Mouse (Mus musculus): ENCODE results near the gene Fbxo24. TPM values are rescaled to one million over a fixed set of nuclear protein-coding genes. Genes with fewer than 3 reads are reported as not detected.
"Not testable (repeated sequence)": the region's sequence is repeated elsewhere in the genome, so short reads cannot be mapped to it uniquely, and the experiment has no call there.

The Fbxo24 gene
- total RNA-seq, 2 experiments from 2014 or later = not detected

DNA sequence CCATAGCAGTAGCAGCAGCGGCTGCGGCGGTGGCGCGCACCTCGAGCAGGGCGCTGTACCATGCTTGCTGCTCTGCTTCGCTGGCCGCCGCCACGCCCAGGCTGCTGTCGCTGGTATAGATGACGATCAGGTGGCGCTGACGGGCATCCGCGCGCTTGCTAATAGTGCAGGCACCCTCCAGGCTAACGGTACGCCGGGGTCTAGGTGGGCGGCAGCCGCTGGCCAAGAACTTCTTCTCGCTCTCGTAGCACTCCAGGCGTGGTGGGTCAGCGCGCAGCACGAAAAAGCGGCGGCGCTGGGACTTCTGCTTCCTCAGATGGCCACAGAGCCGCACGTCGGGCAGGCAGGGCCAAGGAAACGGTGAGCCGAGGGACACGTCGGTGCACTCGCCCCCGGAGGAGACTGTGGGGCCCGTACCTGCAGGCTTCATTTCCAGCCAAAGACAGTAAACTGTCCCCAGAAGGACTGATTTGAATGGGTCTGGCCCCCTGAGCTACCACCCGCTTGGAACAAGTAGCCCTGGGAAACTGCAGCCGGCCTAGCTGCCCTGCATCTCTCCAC, 16.4 kb upstream of the Fbxo24 start:
- ATAC-seq (replicated peaks; ENCODE audit: poor library complexity, severe bottlenecking) = peak; percentile 54

- ATAC-seq (replicated peaks; ENCODE audit: poor library complexity, severe bottlenecking) = no peak
These were observed 15.7 kb upstream of the Fbxo24 start for GRCm38 (mm10) chr5:137644484-137644883.

GRCm38 (mm10) chr5:137642886-137643285, 14.1 kb upstream of the Fbxo24 start:
- no peak for ATAC-seq (replicated peaks; ENCODE audit: poor library complexity, severe bottlenecking)

- ATAC-seq (replicated peaks; ENCODE audit: poor library complexity, severe bottlenecking) = peak; percentile 15; the same call in 1 of the 2 replicates
These were observed 12.3 kb upstream of the Fbxo24 start, which contains the start of gene Sap25 for GRCm38 (mm10) chr5:137641054-137641453. Gene Sap25, plus strand, starts transcription at chr5:137641334.

GRCm38 (mm10) chr5:137639472-137639871, 10.7 kb upstream of the Fbxo24 start:
- no peak for ATAC-seq (replicated peaks; ENCODE audit: poor library complexity, severe bottlenecking)

- no peak for ATAC-seq (replicated peaks; ENCODE audit: poor library complexity, severe bottlenecking)
These were observed 4.7 kb upstream of the Fbxo24 start for GRCm38 (mm10) chr5:137633397-137634084.

- ATAC-seq (replicated peaks; ENCODE audit: poor library complexity, severe bottlenecking) = no peak
These were observed 2.8 kb upstream of the Fbxo24 start for GRCm38 (mm10) chr5:137631591-137631990.

DNA sequence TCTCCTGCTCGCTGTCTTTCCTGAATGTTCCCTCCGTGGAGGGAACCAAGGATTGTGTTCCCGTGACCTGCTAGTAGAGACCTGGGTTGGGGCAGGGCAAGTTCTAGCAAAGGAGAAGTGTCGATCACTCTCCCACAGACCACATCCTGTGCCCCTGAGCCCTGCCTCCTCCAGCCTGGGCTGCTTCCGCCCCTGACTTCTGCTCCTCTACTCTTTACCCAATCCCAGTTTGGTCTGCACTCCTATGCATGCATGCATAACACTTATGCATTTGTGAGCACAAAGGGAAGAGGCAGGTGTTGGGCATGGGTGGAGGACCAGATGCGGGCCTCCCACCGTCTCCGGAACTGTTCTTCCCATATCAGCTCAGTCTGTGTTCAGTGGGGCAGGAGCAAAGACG, 2.4 kb upstream of the Fbxo24 start:
- peak; percentile 59 for ATAC-seq (replicated peaks; ENCODE audit: poor library complexity, severe bottlenecking)

DNA sequence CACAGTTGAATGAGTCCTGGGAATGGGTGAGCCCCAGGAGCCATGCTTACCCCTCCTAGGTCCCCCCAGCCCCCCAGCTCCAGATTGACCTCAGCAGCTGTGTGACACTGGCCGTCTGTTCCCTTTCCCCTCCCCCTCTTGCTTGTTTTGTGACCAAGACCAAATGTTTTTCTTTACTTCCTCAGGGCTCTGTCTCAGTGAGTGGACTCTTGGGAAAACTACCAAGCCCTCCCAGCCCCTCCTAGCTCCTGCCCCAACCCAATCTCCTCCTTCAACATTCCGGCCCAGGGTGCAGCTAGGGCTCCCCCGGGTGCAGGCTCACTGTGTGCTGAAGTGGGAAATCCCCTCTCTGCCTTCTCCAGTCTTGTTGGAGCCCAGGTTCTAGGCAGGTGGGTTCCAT, 1.8 kb upstream of the Fbxo24 start:
- no peak for ATAC-seq (replicated peaks; ENCODE audit: poor library complexity, severe bottlenecking)

DNA sequence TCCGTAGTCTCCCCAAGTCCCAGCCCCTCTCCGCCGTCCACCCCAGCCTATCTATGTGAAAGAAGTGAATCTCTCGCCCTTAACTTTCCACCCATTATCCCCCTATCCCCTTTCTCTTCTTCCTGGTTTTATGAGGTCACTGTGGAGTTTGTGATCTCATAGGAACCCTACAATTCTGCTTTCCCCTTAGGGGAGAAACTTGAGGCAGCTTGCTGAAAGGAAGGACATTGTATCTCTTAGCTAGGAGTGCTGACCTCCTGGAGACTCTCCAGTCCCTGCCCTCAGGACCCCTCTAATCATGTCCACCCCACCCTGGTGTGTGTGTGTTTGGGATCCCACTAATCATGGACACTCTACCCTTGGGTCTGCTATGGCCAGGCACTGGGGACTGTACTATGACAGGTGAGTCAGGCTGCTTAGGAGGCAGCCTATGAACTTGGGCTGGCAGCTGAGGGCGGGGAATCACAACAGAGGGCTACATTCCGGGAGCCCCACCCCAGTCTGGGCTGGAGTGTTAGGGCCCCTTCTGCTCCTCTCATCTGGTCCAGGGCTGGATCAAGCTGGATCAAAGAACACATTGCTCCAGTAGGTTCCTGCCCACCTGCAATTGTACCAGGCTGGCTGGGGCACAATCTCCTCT, 1.2 kb upstream of the Fbxo24 start:
- no peak for ATAC-seq (replicated peaks; ENCODE audit: poor library complexity, severe bottlenecking)

DNA sequence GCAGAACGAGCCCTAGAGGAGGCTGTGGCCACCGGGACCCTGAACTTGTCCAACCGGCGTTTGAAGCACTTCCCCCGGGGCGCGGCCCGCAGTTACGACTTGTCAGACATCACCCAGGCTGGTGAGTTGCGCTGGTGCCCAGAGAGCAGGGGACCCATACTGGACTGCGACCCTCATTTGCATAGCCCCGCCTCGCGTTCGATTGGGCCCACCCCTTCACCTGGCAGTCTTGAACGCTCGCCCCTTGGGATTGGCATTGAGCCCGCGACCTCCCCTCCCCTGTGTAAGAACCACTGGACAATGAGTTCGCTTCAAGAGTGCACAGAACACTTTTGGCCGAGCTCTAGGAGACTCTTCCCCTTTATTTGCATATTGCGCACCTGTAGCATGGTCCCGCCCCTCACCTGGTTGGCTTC, 512 bp upstream of the Fbxo24 start:
- peak; percentile 7 for ATAC-seq (replicated peaks; ENCODE audit: poor library complexity, severe bottlenecking)

- no peak for ATAC-seq (replicated peaks; ENCODE audit: poor library complexity, severe bottlenecking)
These were observed 811 bp downstream of the Fbxo24 start for GRCm38 (mm10) chr5:137627991-137628390.

GRCm38 (mm10) chr5:137623937-137624530, 4.8 kb downstream of the Fbxo24 start:
- peak; percentile 13 for ATAC-seq (replicated peaks; ENCODE audit: poor library complexity, severe bottlenecking)

DNA sequence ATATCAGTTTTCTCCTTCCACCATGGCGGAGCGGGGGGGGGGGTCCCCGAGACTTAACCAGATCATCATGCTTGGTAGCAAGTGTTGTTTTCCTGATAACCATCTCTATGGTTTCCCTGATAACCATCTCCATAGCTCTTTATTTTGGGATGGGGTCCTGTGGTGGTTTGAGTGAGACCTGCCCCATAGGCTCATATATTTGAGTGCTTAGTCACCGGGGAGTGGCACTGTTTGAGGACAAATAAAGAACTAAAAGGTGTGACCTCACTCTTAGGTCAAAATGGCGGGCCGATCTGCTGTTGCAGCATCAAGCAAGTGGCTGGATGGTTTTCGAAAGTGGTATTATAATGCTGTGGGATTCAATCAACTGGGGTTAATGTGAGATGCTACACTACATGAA, 13.5 kb downstream of the Fbxo24 start:
- ATAC-seq (replicated peaks; ENCODE audit: poor library complexity, severe bottlenecking) = no peak

GRCm38 (mm10) chr5:137614921-137615320, 13.9 kb downstream of the Fbxo24 start:
- ATAC-seq (replicated peaks; ENCODE audit: poor library complexity, severe bottlenecking) = not testable (repeated sequence)

DNA sequence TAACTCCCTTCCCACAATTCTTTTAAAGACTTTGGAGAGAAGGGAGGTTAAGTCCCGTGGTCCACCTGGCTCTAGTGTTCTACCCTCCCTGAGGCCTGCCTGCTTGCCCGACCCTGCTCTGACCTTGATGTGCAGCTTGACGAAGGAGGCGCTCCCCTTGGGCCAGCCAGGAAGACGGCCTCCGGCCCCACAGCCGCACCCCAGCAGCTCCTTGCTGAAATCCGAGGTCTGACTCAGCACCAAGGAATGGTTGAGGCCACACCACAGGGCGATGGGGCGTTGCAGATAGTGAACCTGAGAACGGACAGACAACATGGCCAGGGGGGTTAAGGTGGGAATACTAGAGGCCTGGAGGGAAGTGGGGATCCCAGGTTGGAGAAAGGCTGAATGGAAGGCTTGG, 15.3 kb downstream of the Fbxo24 start, which contains the start of gene Pcolce:
Gene Pcolce, minus strand, starts transcription at position 235 of the 400 bp plus-strand sequence.
- ATAC-seq (replicated peaks; ENCODE audit: poor library complexity, severe bottlenecking) = no peak

DNA sequence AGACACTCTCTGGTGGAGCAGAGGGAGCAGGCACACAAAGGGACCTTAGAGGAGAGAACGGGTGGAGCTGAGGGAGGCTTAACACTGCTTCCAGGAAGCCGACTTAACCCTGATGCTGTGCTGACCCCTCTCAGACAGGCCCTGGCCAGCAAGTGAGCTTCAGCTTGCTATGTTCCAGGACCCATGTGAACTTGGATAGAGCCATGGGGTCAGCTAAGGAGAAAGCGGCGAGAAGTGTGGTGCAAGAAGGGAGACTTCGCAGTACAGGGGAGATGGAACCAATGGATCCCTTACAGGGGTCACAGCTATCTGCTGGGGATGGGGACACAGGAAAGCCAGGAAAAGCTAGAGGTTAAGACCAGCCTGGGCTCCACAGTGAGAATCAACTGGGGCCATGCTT, 15.7 kb downstream of the Fbxo24 start:
- no peak for ATAC-seq (replicated peaks; ENCODE audit: poor library complexity, severe bottlenecking)

- no peak for ATAC-seq (replicated peaks; ENCODE audit: poor library complexity, severe bottlenecking)
These were observed 17.6 kb downstream of the Fbxo24 start for GRCm38 (mm10) chr5:137611245-137611602.

DNA sequence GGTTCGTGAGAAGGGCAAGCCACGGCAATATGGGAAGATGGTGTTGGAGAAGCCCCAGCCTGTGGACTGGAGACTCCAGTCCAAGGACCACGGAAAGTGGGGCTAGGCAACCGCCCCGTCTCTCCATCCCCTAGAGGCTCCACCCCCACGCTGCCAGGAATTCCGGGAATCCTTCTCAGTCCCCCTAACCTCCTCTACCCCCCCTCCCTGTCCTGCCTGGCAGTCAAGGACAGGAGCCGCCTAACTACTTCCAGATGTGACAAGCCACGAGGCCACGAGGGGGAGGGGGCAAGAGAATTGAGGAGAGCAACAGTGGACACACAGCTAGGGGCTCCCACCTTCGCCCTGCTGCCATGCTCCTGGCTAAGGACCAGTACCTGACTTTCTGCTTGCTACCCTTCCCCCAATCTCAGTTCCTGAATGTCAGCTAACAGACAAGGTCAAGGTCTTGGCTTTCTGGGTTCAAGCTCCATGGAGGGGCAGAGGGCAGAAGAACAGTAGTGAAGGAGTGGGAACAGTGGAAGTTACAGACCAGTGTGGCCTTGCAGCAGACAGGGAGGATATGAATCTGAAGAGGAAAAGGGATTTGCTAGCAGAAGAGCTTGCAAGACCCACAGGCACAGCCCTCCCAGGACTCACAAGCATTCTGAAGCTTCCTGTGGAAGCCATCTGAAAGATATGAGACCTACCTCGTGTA, 18.1 kb downstream of the Fbxo24 start:
- ATAC-seq (replicated peaks; ENCODE audit: poor library complexity, severe bottlenecking) = no peak

DNA sequence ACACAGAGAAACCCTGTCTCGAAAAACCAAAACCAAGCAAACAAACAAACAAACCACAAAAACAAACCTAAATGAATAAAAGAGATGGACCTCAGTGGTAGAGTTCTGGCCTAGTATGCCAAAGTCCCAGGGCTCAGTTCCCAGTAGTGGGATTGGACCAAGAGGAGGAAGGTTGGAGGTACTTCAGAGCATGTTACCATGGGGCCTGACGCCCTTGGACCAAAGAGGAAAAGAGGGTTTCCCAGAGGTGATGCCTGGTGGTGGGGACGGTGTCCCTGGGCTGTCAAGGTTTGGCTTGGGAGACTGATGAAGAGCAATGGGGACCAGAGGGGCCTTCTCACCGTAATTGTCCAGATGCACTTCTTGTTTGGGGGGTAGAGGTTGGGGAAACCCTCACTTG, 18.7 kb downstream of the Fbxo24 start:
- no peak for ATAC-seq (replicated peaks; ENCODE audit: poor library complexity, severe bottlenecking)

DNA sequence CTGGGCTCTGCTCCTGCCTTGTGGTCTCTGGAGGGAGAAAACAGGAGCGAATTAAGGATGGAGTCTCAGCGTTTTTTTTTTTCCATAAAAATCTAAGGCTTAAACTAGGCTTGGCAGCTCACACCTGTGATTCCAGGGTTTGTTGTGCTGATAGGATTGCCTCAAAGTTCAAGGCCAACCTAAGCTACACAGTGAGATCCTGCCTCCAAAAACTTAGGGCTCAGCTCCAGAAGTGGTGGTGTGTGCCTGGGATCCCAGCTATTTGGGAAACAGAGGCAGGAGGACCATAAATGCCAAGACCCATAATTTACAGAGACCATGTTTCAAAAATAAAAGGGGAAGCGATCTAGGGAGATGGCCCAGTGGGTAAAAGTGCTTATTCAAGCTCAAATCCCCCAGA, 19.5 kb downstream of the Fbxo24 start:
- ATAC-seq (replicated peaks; ENCODE audit: poor library complexity, severe bottlenecking) = no peak

All from granulocyte monocyte progenitor cell, adult 5-6 weeks (primary cell).